In the genomic region with DNA sequence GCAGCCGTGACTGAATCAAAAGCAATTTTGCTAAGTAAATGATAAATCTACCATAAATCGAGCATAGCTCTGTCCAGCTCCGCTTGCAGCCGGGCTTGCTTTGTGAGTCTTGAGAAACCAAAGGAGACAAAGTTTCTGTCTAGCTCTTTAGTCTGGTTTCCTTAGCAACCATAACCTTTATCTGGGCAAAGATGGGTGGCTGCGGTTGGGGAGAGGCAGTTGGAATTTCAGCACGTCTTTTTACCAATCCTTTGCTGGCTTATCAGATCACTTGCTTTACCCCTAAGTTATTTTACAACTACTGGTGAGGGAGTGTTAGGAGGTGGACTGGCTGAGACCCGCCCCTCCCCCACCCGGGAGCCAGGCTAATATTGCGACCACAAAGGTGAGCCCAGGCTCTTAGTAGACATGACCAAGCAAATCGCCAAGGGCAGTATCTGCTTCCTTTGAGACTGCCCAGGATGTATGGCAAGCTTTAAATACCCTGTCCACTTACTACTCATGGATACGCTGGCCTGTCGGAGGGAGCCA, we compare ENCODE assay signal across 14 mouse cellular contexts. TPM values are rescaled to one million over a fixed set of nuclear protein-coding genes. Genes with fewer than 3 reads are reported as not detected.
DNase-seq lines count a peak whose midpoint lies in the region; ATAC-seq lines count a peak whose summit lies in the region.
"Had no signal": no experiment of that assay in that cellular context is flagged by ENCODE, and none has a peak within 500 bp of the region (broad histone marks: within the 10 kb centered on the region; RNA-seq: fewer than 3 reads in every experiment).

No protein-coding gene starts in this region.

- ATAC-seq in embryonic facial prominence, embryonic 12.5 days (ENCODE audit: insufficient number of reproducible peaks, insufficient read depth, low FRiP score, low TSS enrichment), result no peak
- no peak for ATAC-seq in hindbrain, embryonic 11.5 days (ENCODE audit: low FRiP score)
- ATAC-seq in midbrain, embryonic 13.5 days, result peak; percentile 28; the same call in 1 of the 2 replicates

- peaks cover 27% of the 10 kb centered on the region for H3K4me1 ChIP-seq in embryonic facial prominence, embryonic 12.5 days
- H3K4me1 ChIP-seq in hindbrain, embryonic 11.5 days (replicated peaks; ENCODE audit: control insufficient read depth, insufficient read depth, low read length), result peaks cover 10% of the 10 kb centered on the region
- H3K4me1 ChIP-seq in midbrain, embryonic 13.5 days (replicated peaks), result peaks cover 77% of the 10 kb centered on the region
- H3K4me1 ChIP-seq: limb, embryonic 15.5 days had no signal

- H3K4me2 ChIP-seq in embryonic facial prominence, embryonic 12.5 days (replicated peaks), result no peak overlapping the region
- 0 out of 2 replicates have a peak overlapping the region, but pooled peaks have one; percentile 3 for H3K4me2 ChIP-seq in hindbrain, embryonic 11.5 days (replicated peaks; ENCODE audit: low read depth, low read length)
- peak overlapping the region; percentile 22 for H3K4me2 ChIP-seq in midbrain, embryonic 13.5 days (replicated peaks)
- H3K4me2 ChIP-seq: limb, embryonic 15.5 days had no signal

- WGBS in embryonic facial prominence, embryonic 12.5 days, result 53% methylated on average over 12 of the region's 12 CpGs
- 44% methylated on average over 12 of the region's 12 CpGs for WGBS in hindbrain, embryonic 11.5 days
- 28% methylated on average over 12 of the region's 12 CpGs for WGBS in midbrain, embryonic 13.5 days

- DNase-seq in brain, adult 2 months (ENCODE audit: low read depth, low spot score), result peak; percentile 63
- DNase-seq in hindbrain, embryonic 11.5 days (ENCODE audit: low spot score), result no peak
- no peak for DNase-seq in adrenal gland, adult 18-20 months (ENCODE audit: low spot score in 2 of 2)
- no peak for DNase-seq in heart, postnatal 4 days
- no peak for DNase-seq in kidney, postnatal 10 days
- DNase-seq: cerebellum, postnatal 14 days; gastrocnemius, postnatal 14 days; kidney, postnatal 25 days; lung, adult 2 months had no signal

- H3K36me3 ChIP-seq in embryonic facial prominence, embryonic 12.5 days, result peaks cover 5% of the 10 kb centered on the region; the same call in 1 of the 2 replicates
- no peaks in the 10 kb centered on the region for H3K36me3 ChIP-seq in hindbrain, embryonic 11.5 days (ENCODE audit: control insufficient read depth, insufficient read depth, low read length)
- peaks cover under 1% of the 10 kb centered on the region for H3K36me3 ChIP-seq in midbrain, embryonic 13.5 days

- H3K27me3 ChIP-seq in embryonic facial prominence, embryonic 12.5 days, result peaks cover 6% of the 10 kb centered on the region
- no peaks in the 10 kb centered on the region for H3K27me3 ChIP-seq in hindbrain, embryonic 11.5 days (ENCODE audit: control insufficient read depth, insufficient read depth, low read length)
- H3K27me3 ChIP-seq in midbrain, embryonic 13.5 days, result peaks cover 4% of the 10 kb centered on the region
- H3K27me3 ChIP-seq: CH12.LX; limb, embryonic 15.5 days had no signal

- peak overlapping the region; percentile 30; the same call in 1 of the 2 replicates for H3K27ac ChIP-seq in embryonic facial prominence, embryonic 12.5 days
- peak overlapping the region; percentile 43 for H3K27ac ChIP-seq in hindbrain, embryonic 11.5 days (ENCODE audit: low read depth, low read length)
- H3K27ac ChIP-seq in midbrain, embryonic 13.5 days, result peak overlapping the region; percentile 72
- H3K27ac ChIP-seq: limb, embryonic 15.5 days; stomach, postnatal 0 days had no signal

- no peaks in the 10 kb centered on the region for H3K9me3 ChIP-seq in embryonic facial prominence, embryonic 12.5 days
- no peaks in the 10 kb centered on the region for H3K9me3 ChIP-seq in hindbrain, embryonic 11.5 days (ENCODE audit: control insufficient read depth, low read length)
- no peaks in the 10 kb centered on the region for H3K9me3 ChIP-seq in midbrain, embryonic 13.5 days
- H3K9me3 ChIP-seq: limb, embryonic 15.5 days had no signal

- H3K4me3 ChIP-seq in embryonic facial prominence, embryonic 12.5 days, result no peak overlapping the region
- no peak overlapping the region for H3K4me3 ChIP-seq in hindbrain, embryonic 11.5 days (ENCODE audit: low read depth, low read length)
- H3K4me3 ChIP-seq in midbrain, embryonic 13.5 days (replicated peaks), result no peak overlapping the region
- H3K4me3 ChIP-seq: limb, embryonic 15.5 days had no signal

- no peak overlapping the region for H3K9ac ChIP-seq in embryonic facial prominence, embryonic 12.5 days
- no peak overlapping the region for H3K9ac ChIP-seq in hindbrain, embryonic 11.5 days (ENCODE audit: low read depth, low read length)
- no peak overlapping the region for H3K9ac ChIP-seq in midbrain, embryonic 13.5 days (replicated peaks)
- H3K9ac ChIP-seq: limb, embryonic 15.5 days had no signal

RNA-seq across cellular contexts. Expression of gene Enc1, which starts 16.0 kb away (rescaled TPM):
- polyA plus RNA-seq in embryonic facial prominence, embryonic 12.5 days (2016; fragmentation: Nextera tagmentation; extraction: Ambion mirVana), result 7.8 and 8.0 TPM in 2 replicates
- polyA plus RNA-seq in hindbrain, embryonic 11.5 days (2014; fragmentation: Nextera tagmentation; extraction: Ambion mirVana), result 34.8 and 45.9 TPM in 2 replicates
- 50.2 and 52.1 TPM in 2 replicates for polyA plus RNA-seq in midbrain, embryonic 13.5 days (2015; fragmentation: Nextera tagmentation; extraction: Ambion mirVana)
- total RNA-seq in adrenal gland, adult 18-20 months (2021), result 10 to 100 TPM in 1 of 2 experiments, 1 to 10 TPM in 1; 6.2 to 10.6 TPM
- total RNA-seq in heart, postnatal 4 days (2021), result 10 to 100 TPM; 14.1 to 15.3 TPM

RNA-seq across cellular contexts. Expression of gene Hexb, which starts 58.8 kb away (rescaled TPM):
- polyA plus RNA-seq in embryonic facial prominence, embryonic 12.5 days (2016; fragmentation: Nextera tagmentation; extraction: Ambion mirVana), result 28.8 and 29.8 TPM in 2 replicates
- 26.6 and 28.7 TPM in 2 replicates for polyA plus RNA-seq in hindbrain, embryonic 11.5 days (2014; fragmentation: Nextera tagmentation; extraction: Ambion mirVana)
- 26.1 and 26.4 TPM in 2 replicates for polyA plus RNA-seq in midbrain, embryonic 13.5 days (2015; fragmentation: Nextera tagmentation; extraction: Ambion mirVana)
- 10 to 100 TPM; 40.3 to 48.1 TPM for total RNA-seq in adrenal gland, adult 18-20 months (2021)
- 10 to 100 TPM; 20.8 to 23.5 TPM for total RNA-seq in heart, postnatal 4 days (2021)
